Mouse (Mus musculus) mouse embryonic stem cell (cell line): ENCODE measurements around the gene Yod1.

ENCODE experiments used
- in situ Hi-C, 2 experiments: fragments of 300-500 bp; cut with MboI; formaldehyde crosslinking; loops; 1 replicate in 1 of 2; 3 replicates in 1 of 2; pipeline ENCODE4 v1.14.3; 2019 to 2020; ENCODE audit warnings: low sequenced_read_pairs in 2 of 2, low pct_unique_long_range_greater_than_20kb in 1 of 2, mixed read lengths in 1 of 2; ENCODE audit not compliant: unreplicated experiment in 1 of 2

Gene Yod1

GRCm38 (mm10) chr1:130717291-130717871 lies at the start of gene Yod1:
Gene Yod1 (plus strand): TSS chr1:130717327.
- in situ Hi-C loops = no loop called here

- in situ Hi-C loops = no loop called here
Observed at GRCm38 (mm10) chr1:130678551-130678950, 38.6 kb upstream of the Yod1 start.

- in situ Hi-C loops = no loop called here
Observed at GRCm38 (mm10) chr1:130681075-130681474, 36.1 kb upstream of the Yod1 start.

- in situ Hi-C loops = no loop called here
Observed at GRCm38 (mm10) chr1:130681656-130682413, 35.3 kb upstream of the Yod1 start.

GRCm38 (mm10) chr1:130683905-130684304 lies 33.2 kb upstream of the Yod1 start:
- in situ Hi-C loops = no loop called here

- in situ Hi-C loops = no loop called here
Observed at GRCm38 (mm10) chr1:130698601-130699000, 18.5 kb upstream of the Yod1 start.

GRCm38 (mm10) chr1:130699937-130700633 lies 17.0 kb upstream of the Yod1 start:
- in situ Hi-C loops = no loop called here

- in situ Hi-C loops = no loop called here
Observed at GRCm38 (mm10) chr1:130701976-130702375, 15.2 kb upstream of the Yod1 start.

- in situ Hi-C loops = no loop called here
Observed at GRCm38 (mm10) chr1:130703613-130704012, 13.5 kb upstream of the Yod1 start.

GRCm38 (mm10) chr1:130710283-130711080 lies 6.6 kb upstream of the Yod1 start:
- in situ Hi-C loops = no loop called here

- in situ Hi-C loops = no loop called here
Observed at GRCm38 (mm10) chr1:130714046-130714445, 3.1 kb upstream of the Yod1 start.

- in situ Hi-C loops = no loop called here
Observed at GRCm38 (mm10) chr1:130715561-130716217, 1.4 kb upstream of the Yod1 start, which contains the start of gene Gm29427. Gene Gm29427 (minus strand): TSS chr1:130715799.

- in situ Hi-C loops = no loop called here
Observed at GRCm38 (mm10) chr1:130716218-130716512, 962 bp upstream of the Yod1 start.

- in situ Hi-C loops = no loop called here
Observed at GRCm38 (mm10) chr1:130716513-130717290, 425 bp upstream of the Yod1 start.

GRCm38 (mm10) chr1:130724206-130724605 lies 7.1 kb downstream of the Yod1 start:
- in situ Hi-C loops = no loop called here

GRCm38 (mm10) chr1:130726396-130726795 lies 9.3 kb downstream of the Yod1 start:
- in situ Hi-C loops = no loop called here

- in situ Hi-C loops = no loop called here
Observed at GRCm38 (mm10) chr1:130728070-130728469, 10.9 kb downstream of the Yod1 start.

GRCm38 (mm10) chr1:130728708-130729107 lies 11.6 kb downstream of the Yod1 start:
- in situ Hi-C loops = no loop called here
